Mouse (Mus musculus) CH12.LX (cell line): ENCODE measurements around the gene Tmcc1. TPM values are rescaled to one million over a fixed set of nuclear protein-coding genes. Genes with fewer than 3 reads are reported as not detected.
A peak's percentile ranks its signal among the peaks of the same experiment; 100 is the strongest.

Experiments used
- DNase-seq: peaks from one replicate; pipeline ENCODE4 v3.0.0-alpha.2; 2013; ENCODE audit errors: extremely low read depth
- H3K27ac ChIP-seq: 2 replicates; pipeline ENCODE4 v1.5.1; 2012; ENCODE audit warnings: low read depth, mild to moderate bottlenecking, control low read depth, moderate library complexity; ENCODE audit not compliant: insufficient read depth
- H3K27me3 ChIP-seq: replicated peaks from 2 replicates; pipeline ENCODE3; 2012; ENCODE audit warnings: inconsistent platforms
- H3K36me3 ChIP-seq, 2 experiments: replicated peaks in 1 of 2; 2 replicates each; pipeline versions ENCODE3 to v1.6.1; 2012; ENCODE audit warnings: inconsistent platforms in 1 of 2, low read length in 1 of 2, mild to moderate bottlenecking in 1 of 2, mixed read lengths in 1 of 2, moderate library complexity in 1 of 2; ENCODE audit not compliant: control insufficient read depth in 1 of 2, insufficient read depth in 1 of 2
- H3K4me1 ChIP-seq, 2 experiments: 2 replicates each; pipeline ENCODE4 v1.6.1; 2012; ENCODE audit warnings: inconsistent platforms in 1 of 2, moderate library complexity in 1 of 2; ENCODE audit not compliant: insufficient read depth in 2 of 2, control insufficient read depth in 1 of 2
- H3K4me2 ChIP-seq: 2 replicates; pipeline ENCODE4 v1.6.1; 2012; ENCODE audit warnings: low read depth, mild to moderate bottlenecking, control low read depth; ENCODE audit not compliant: poor library complexity, insufficient read depth, severe bottlenecking
- H3K4me3 ChIP-seq, 3 experiments: fragments of 150-350 bp in 1 of 3; sonication (generic) in 1 of 3; replicated peaks in 1 of 3; 2 replicates each; pipeline versions ENCODE3 to v1.5.1; 2011 to 2012; ENCODE audit warnings: low read depth in 2 of 3, low read length in 2 of 3, mild to moderate bottlenecking in 2 of 3, moderate library complexity in 2 of 3, control low read depth in 1 of 3, improper control_type of control experiment in 1 of 3, inconsistent platforms in 1 of 3, mixed read lengths in 1 of 3; ENCODE audit not compliant: poor library complexity in 1 of 3
- H3K79me2 ChIP-seq: replicated peaks from 2 replicates; pipeline ENCODE4 v1.6.1; 2012; ENCODE audit warnings: mild to moderate bottlenecking, moderate library complexity; ENCODE audit not compliant: control insufficient read depth, poor library complexity, insufficient read depth, severe bottlenecking; ENCODE audit errors: extremely low read depth
- H3K9ac ChIP-seq: 2 replicates; pipeline ENCODE4 v1.6.1; 2012; ENCODE audit warnings: low read depth, mild to moderate bottlenecking, control low read depth, moderate library complexity; ENCODE audit not compliant: insufficient read depth
- H3K9me3 ChIP-seq: replicated peaks from 2 replicates; pipeline ENCODE3; 2012; ENCODE audit warnings: low read length, inconsistent platforms, mixed read lengths
- CHD1 ChIP-seq: IDR thresholded peaks from 2 replicates; pipeline ENCODE4 v1.6.1; 2012; ENCODE audit warnings: low read depth, low read length, improper control_type of control experiment, inconsistent platforms
- CHD2 ChIP-seq: IDR thresholded peaks from 2 replicates; pipeline ENCODE4 v1.6.1; 2011; ENCODE audit warnings: low read length, improper control_type of control experiment
- E2F4 ChIP-seq: IDR thresholded peaks from 2 replicates; pipeline ENCODE4 v1.6.1; 2011; ENCODE audit warnings: low read depth, low read length, improper control_type of control experiment; ENCODE audit not compliant: insufficient replicate concordance
- JUND ChIP-seq: conservative IDR thresholded peaks from 2 replicates; pipeline ENCODE4 v1.6.1; 2011; ENCODE audit warnings: low read depth, low read length, improper control_type of control experiment
- KAT2A ChIP-seq: IDR thresholded peaks from 2 replicates; pipeline ENCODE4 v1.6.1; 2012; ENCODE audit warnings: low read length, improper control_type of control experiment, inconsistent platforms; ENCODE audit not compliant: insufficient replicate concordance
- MEF2A ChIP-seq: IDR thresholded peaks from 2 replicates; pipeline ENCODE4 v1.6.1; 2014; ENCODE audit warnings: low read depth, mild to moderate bottlenecking, inconsistent platforms, low read length, improper control_type of control experiment, borderline replicate concordance
- MXI1 ChIP-seq: IDR thresholded peaks from 2 replicates; pipeline ENCODE4 v1.6.1; 2011; ENCODE audit warnings: mild to moderate bottlenecking, low read depth, low read length, improper control_type of control experiment
- NELFE ChIP-seq: IDR thresholded peaks from 2 replicates; pipeline ENCODE4 v1.6.1; 2011; ENCODE audit warnings: low read depth, low read length, improper control_type of control experiment
- RCOR1 ChIP-seq: conservative IDR thresholded peaks from 2 replicates; pipeline ENCODE4 v1.6.1; 2012; ENCODE audit warnings: low read depth, mild to moderate bottlenecking, inconsistent platforms, low read length, improper control_type of control experiment
- SIN3A ChIP-seq: IDR thresholded peaks from 2 replicates; pipeline ENCODE4 v1.6.1; 2012; ENCODE audit warnings: low read length, improper control_type of control experiment, inconsistent platforms
- SMC3 ChIP-seq: IDR thresholded peaks from 2 replicates; pipeline ENCODE4 v1.6.1; 2011; ENCODE audit warnings: low read depth, low read length, improper control_type of control experiment
- TBP ChIP-seq: conservative IDR thresholded peaks from 2 replicates; pipeline ENCODE4 v1.6.1; 2011; ENCODE audit warnings: low read depth, low read length, improper control_type of control experiment
- USF2 ChIP-seq: conservative IDR thresholded peaks from 2 replicates; pipeline ENCODE4 v1.6.1; 2011; ENCODE audit warnings: low read depth, low read length, improper control_type of control experiment
- ZC3H11A ChIP-seq: IDR thresholded peaks from 2 replicates; pipeline ENCODE4 v1.6.1; 2012; ENCODE audit warnings: low read depth, mild to moderate bottlenecking, inconsistent platforms, low read length, improper control_type of control experiment
- dilution Hi-C: fragments of 300-500 bp; cut with MboI; formaldehyde crosslinking; loops from 2 replicates; pipeline ENCODE4 v1.14.3; 2020; ENCODE audit warnings: low sequenced_read_pairs; ENCODE audit not compliant: extremely low pct_unique_long_range_greater_than_20kb, extremely low pct_ligation_motif_present
- in situ Hi-C: fragments of 300-500 bp; cut with MboI; formaldehyde crosslinking; loops from 3 replicates; pipeline ENCODE4 v1.14.3; 2019; ENCODE audit warnings: low sequenced_read_pairs, low pct_ligation_motif_present, low pct_unique_long_range_greater_than_20kb, mixed read lengths
- polyA plus RNA-seq: library from polyadenylated mRNA; unstranded; fragments of >175 nt; gene quantifications from 2 replicates; pipeline ENCODE4 v1.2.1, GENCODE M21; 2012; ENCODE audit warnings: low read depth; ENCODE audit not compliant: insufficient read length
- total RNA-seq, 2 experiments: library from RNA; depleted of rRNA; stranded (reverse); fragments of 300-350 nt in 1 of 2; fragments of >200 nt in 1 of 2; gene quantifications; 2 replicates each; pipeline ENCODE4 v1.2.3; 2012 to 2014

The Tmcc1 gene
- total and polyA plus RNA-seq, 3 experiments, result 3.6 to 60.8 (median 3.7) TPM

DNA sequence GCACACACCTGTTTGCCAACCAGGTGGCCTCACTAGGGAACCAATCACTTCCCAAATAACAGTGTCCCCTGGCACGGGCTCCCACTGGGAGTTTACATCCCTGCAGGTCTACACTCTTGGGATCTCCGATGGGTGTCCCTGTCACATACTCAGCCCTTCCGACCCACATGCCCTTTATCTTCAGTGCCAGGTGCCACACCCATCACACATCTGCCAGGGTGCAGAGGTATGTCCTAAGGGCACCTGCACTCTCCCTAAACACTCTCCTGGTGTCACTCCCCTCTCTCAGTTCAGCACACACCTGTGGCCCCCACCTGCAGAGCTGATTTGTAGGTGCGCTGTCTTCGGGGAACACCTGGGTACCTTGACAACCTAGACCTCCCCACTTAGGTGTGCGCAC lies 200.3 kb downstream of the Tmcc1 start:
- no peak for DNase-seq
- no peaks in the 10 kb centered on the region for H3K36me3 ChIP-seq
- H3K79me2 ChIP-seq, result peaks cover 40% of the 10 kb centered on the region
- dilution Hi-C loops (no loop called here), in situ Hi-C loops (no loop called here)
- H3K4me1 ChIP-seq, result peaks cover 30 to 83% of the 10 kb centered on the region in 2 experiments
- peak overlapping the region; percentile 91 for H3K4me2 ChIP-seq
- H3K27me3 ChIP-seq, result peaks cover 11% of the 10 kb centered on the region
- H3K27ac ChIP-seq, result no peak overlapping the region
- H3K9me3 ChIP-seq, result no peaks in the 10 kb centered on the region
- H3K4me3 ChIP-seq, result peak overlapping the region; percentile 69 to 96 (median 88)
- no peak for TF ChIP-seq JUND
- no peak for TF ChIP-seq SMC3
- no peak for TF ChIP-seq CHD2
- TF ChIP-seq RCOR1, result no peak
- TF ChIP-seq MEF2A, result 0 out of 2 replicates have a peak, but pooled peaks have one; percentile 1
- TF ChIP-seq USF2, result no peak
- no peak for TF ChIP-seq E2F4
- TF ChIP-seq TBP, result no peak
- no peak for TF ChIP-seq ZC3H11A
- 0 out of 2 replicates have a peak, but pooled peaks have one; percentile 1 for TF ChIP-seq MXI1
- no peak for TF ChIP-seq KAT2A
- TF ChIP-seq, all 38 proteins: peak for 2
- H3K9ac ChIP-seq, result peak overlapping the region; percentile 6; the same call in 1 of the 2 replicates

DNA sequence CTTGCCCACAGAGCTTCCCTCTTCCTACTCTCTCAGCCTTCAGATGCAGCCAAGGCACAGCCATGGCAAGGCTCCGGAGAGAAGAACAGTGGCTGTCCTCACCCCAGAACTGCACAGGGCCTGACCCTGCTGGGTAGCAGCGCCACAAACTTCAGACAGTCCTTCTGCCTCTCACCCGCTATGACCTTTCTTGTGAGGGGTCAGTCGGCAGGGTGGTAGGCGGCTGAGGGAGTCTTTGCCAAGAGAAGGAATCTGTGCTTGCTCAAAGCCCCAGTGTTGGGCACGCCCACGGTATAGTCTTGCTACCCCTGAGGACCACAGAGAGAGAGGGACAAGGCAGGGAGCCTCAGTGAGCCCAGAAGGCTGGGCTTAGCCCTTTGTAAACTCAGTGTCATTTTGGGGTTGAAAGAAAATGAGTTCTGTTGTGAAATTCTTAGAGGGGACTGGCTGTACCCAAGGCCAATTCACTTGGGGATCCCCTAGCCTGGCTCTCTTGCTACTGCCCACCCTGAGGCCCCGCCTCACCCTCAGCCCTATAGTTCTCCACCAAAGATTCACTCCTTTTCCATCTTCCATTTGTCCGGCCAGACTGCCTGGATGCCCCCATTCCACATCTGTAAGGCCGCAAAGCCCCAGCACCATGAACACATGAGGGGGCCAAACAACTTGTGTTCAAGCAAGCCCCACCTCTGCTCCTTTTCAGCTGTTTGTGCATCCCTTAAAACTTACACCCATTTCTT lies 201.2 kb downstream of the Tmcc1 start:
- Histone ChIP-seq H3K79me2 (peaks cover 40% of the 10 kb centered on the region), H3K4me3 (peak overlapping the region; percentile 69 to 96 (median 88)), H3K9ac (peak overlapping the region; percentile 6; the same call in 1 of the 2 replicates), H3K4me1 (peaks cover 33 to 83% of the 10 kb centered on the region in 2 experiments), H3K9me3 (no peaks in the 10 kb centered on the region), H3K27me3 (peaks cover 11% of the 10 kb centered on the region), H3K36me3 (no peaks in the 10 kb centered on the region), H3K4me2 (peak overlapping the region; percentile 91), H3K27ac (peak overlapping the region; percentile 96)
- DNase-seq, result no peak
- dilution Hi-C loops (no loop called here), in situ Hi-C loops (no loop called here)
- TF ChIP-seq SIN3A, result no peak
- no peak for TF ChIP-seq SMC3
- TF ChIP-seq CHD1, result no peak; the same call in 1 of the 2 replicates
- TF ChIP-seq NELFE, result no peak
